ENCODE assay signal across 14 mouse cellular contexts in genomic region chr6:112820298-112820992, GRCm38 (mm10).
DNase-seq lines count a peak whose midpoint lies in the region; ATAC-seq lines count a peak whose summit lies in the region.
"Had no signal": no experiment of that assay in that cellular context is flagged by ENCODE, and none has a peak within 500 bp of the region (broad histone marks: within the 10 kb centered on the region; RNA-seq: fewer than 3 reads in every experiment).

No protein-coding gene starts in this region.

- peak; percentile 23; the same call in 1 of the 2 replicates for ATAC-seq in forebrain, embryonic 13.5 days
- ATAC-seq in hindbrain, embryonic 12.5 days (ENCODE audit: low FRiP score) = no peak
- peak; percentile 51 for ATAC-seq in neural tube, embryonic 15.5 days (ENCODE audit: low FRiP score)

- intact Hi-C loops in left cerebral cortex, postnatal 10 days (cut with DNase I) = no loop called here
- intact Hi-C loops in left cerebral cortex, postnatal 4 days (cut with DNase I) = no loop called here

- DNase-seq in left cerebral cortex, postnatal 10 days (ENCODE audit: extremely low spot score in 1 of 2, low spot score in 2 of 2) = peak; percentile 42 to 45
- DNase-seq in left cerebral cortex, postnatal 4 days = no peak
- no peak for DNase-seq in gastrocnemius, adult 8-10 months (ENCODE audit: low spot score in 2 of 2)
- no peak for DNase-seq in Muller cell, postnatal 12 days (ENCODE audit: inconsistent ontology term)
- DNase-seq: kidney, adult 11 months; layer of hippocampus, postnatal 36 days had no signal

- H3K27me3 ChIP-seq in forebrain, embryonic 13.5 days = no peaks in the 10 kb centered on the region
- H3K27me3 ChIP-seq in hindbrain, embryonic 12.5 days = no peaks in the 10 kb centered on the region
- no peaks in the 10 kb centered on the region for H3K27me3 ChIP-seq in neural tube, embryonic 15.5 days (replicated peaks)
- H3K27me3 ChIP-seq: heart, embryonic 12.5 days; megakaryocyte, embryonic 14.5 days had no signal

- H3K4me3 ChIP-seq in forebrain, embryonic 13.5 days = no peak overlapping the region
- H3K4me3 ChIP-seq in hindbrain, embryonic 12.5 days = no peak overlapping the region
- no peak overlapping the region for H3K4me3 ChIP-seq in neural tube, embryonic 15.5 days (replicated peaks)
- H3K4me3 ChIP-seq: erythroblast, embryonic 14.5 days; heart, embryonic 12.5 days; megakaryocyte, embryonic 14.5 days had no signal

- WGBS in forebrain, embryonic 13.5 days = 53% methylated on average over 8 of the region's 8 CpGs
- WGBS in hindbrain, embryonic 12.5 days = 64% methylated on average over 8 of the region's 8 CpGs
- 36% methylated on average over 8 of the region's 8 CpGs for WGBS in neural tube, embryonic 15.5 days

- peaks cover 41% of the 10 kb centered on the region for H3K4me1 ChIP-seq in forebrain, embryonic 13.5 days
- peaks cover 45% of the 10 kb centered on the region for H3K4me1 ChIP-seq in hindbrain, embryonic 12.5 days
- peaks cover 39% of the 10 kb centered on the region for H3K4me1 ChIP-seq in neural tube, embryonic 15.5 days
- H3K4me1 ChIP-seq: heart, embryonic 12.5 days had no signal

- H3K27ac ChIP-seq in forebrain, embryonic 13.5 days = peak overlapping the region; percentile 76
- H3K27ac ChIP-seq in hindbrain, embryonic 12.5 days = peak overlapping the region; percentile 49
- H3K27ac ChIP-seq in neural tube, embryonic 15.5 days (replicated peaks) = peak overlapping the region; percentile 74
- H3K27ac ChIP-seq: liver, embryonic 14.5 days; stomach, postnatal 0 days had no signal

- no peaks in the 10 kb centered on the region for H3K9me3 ChIP-seq in forebrain, embryonic 13.5 days (replicated peaks)
- no peaks in the 10 kb centered on the region for H3K9me3 ChIP-seq in hindbrain, embryonic 12.5 days (replicated peaks)
- no peaks in the 10 kb centered on the region for H3K9me3 ChIP-seq in neural tube, embryonic 15.5 days (replicated peaks)
- H3K9me3 ChIP-seq: heart, embryonic 12.5 days; megakaryocyte, embryonic 14.5 days had no signal

- no peak overlapping the region for H3K4me2 ChIP-seq in forebrain, embryonic 13.5 days
- H3K4me2 ChIP-seq in hindbrain, embryonic 12.5 days (replicated peaks) = no peak overlapping the region
- 0 out of 2 replicates have a peak overlapping the region, but pooled peaks have one; percentile 11 for H3K4me2 ChIP-seq in neural tube, embryonic 15.5 days
- H3K4me2 ChIP-seq: heart, embryonic 12.5 days had no signal

- peaks cover 29% of the 10 kb centered on the region for H3K36me3 ChIP-seq in forebrain, embryonic 13.5 days (ENCODE audit: poor library complexity, severe bottlenecking)
- peaks cover 12% of the 10 kb centered on the region; the same call in 1 of the 2 replicates for H3K36me3 ChIP-seq in hindbrain, embryonic 12.5 days
- 0 out of 2 replicates have a peak, but pooled peaks cover 4% of the 10 kb centered on the region for H3K36me3 ChIP-seq in neural tube, embryonic 15.5 days
- H3K36me3 ChIP-seq: heart, embryonic 12.5 days had no signal

- no peak overlapping the region for H3K9ac ChIP-seq in forebrain, embryonic 13.5 days
- H3K9ac ChIP-seq in hindbrain, embryonic 12.5 days = no peak overlapping the region
- no peak overlapping the region for H3K9ac ChIP-seq in neural tube, embryonic 15.5 days (replicated peaks)
- H3K9ac ChIP-seq: heart, embryonic 12.5 days; liver, embryonic 14.5 days had no signal

Comparison
In these comparisons a context has a peak if more than half of its experiments do, and no peak if none do; other contexts are left out.
1. DNase-seq: peak in left cerebral cortex, postnatal 10 days (2 of 2); none in left cerebral cortex, postnatal 4 days (single experiment), gastrocnemius, adult 8-10 months (0 of 2) and Muller cell, postnatal 12 days (single experiment).
2. Peak in every context shown above with its lines, with median percentiles within 50 percentile points of each other: H3K27ac ChIP-seq.